Mouse (Mus musculus) CD8-positive naive resting alpha-beta T cell, adult 57 days (primary cell): ENCODE data around the gene Cyp2b13. TPM values are rescaled to one million over a fixed set of nuclear protein-coding genes. Genes with fewer than 3 reads are reported as not detected.

Source experiments
- total RNA-seq: library from RNA; stranded (reverse); gene quantifications from one replicate; pipeline ENCODE4 v1.2.4, GENCODE M21; 2023

The Cyp2b13 gene
- not detected for total RNA-seq

GRCm38 (mm10) chr7:26061197-26061596, at the start of gene Cyp2b13:
TSS of gene Cyp2b13 (plus strand) at chr7:26061497.

Other genes with a start within 250 kb of the Cyp2b13 start
- gene Cyp2s1, start 244.6 kb upstream of the Cyp2b13 start, total RNA-seq, result 5.0 TPM
- gene Cyp2b10, start 163.9 kb upstream of the Cyp2b13 start, total RNA-seq, result not detected
- not detected for gene Cyp2b9, start 111.9 kb downstream of the Cyp2b13 start, total RNA-seq
- gene Vmn1r184, start 198.8 kb downstream of the Cyp2b13 start, total RNA-seq, result not detected
- gene Cyp2a4, start 245.7 kb downstream of the Cyp2b13 start, total RNA-seq, result not detected